Mouse (Mus musculus): ENCODE results near the gene Dync1i2.

- no peak for TF ChIP-seq MYOG (IDR thresholded peaks at IDR 0.05; ENCODE audit: control insufficient read depth, extremely low read depth, insufficient read length)
- TF ChIP-seq CTCF (IDR thresholded peaks at IDR 0.05; ENCODE audit: control insufficient read depth, insufficient read depth, insufficient read length), result no peak
- TF ChIP-seq FOSL1 (IDR thresholded peaks at IDR 0.05; ENCODE audit: insufficient read depth, low read length, poor library complexity, severe bottlenecking), result no peak
- no peak for TF ChIP-seq USF1 (IDR thresholded peaks at IDR 0.05; ENCODE audit: low read depth)
- TF ChIP-seq MAX (IDR thresholded peaks at IDR 0.05), result no peak
Observed at GRCm38 (mm10) chr2:71309726-71310125, 98.2 kb downstream of the Dync1i2 start.
